Mouse (Mus musculus) small intestine, adult 2 months (tissue): Measurements from ENCODE around the gene Ssx2ip.

ENCODE experiments used
- CTCF ChIP-seq: fragments of 200-500 bp; IDR thresholded peaks from 2 replicates; pipeline ENCODE4 v1.5.1; 2012; ENCODE audit warnings: low read depth, mild to moderate bottlenecking, control low read depth, inconsistent platforms, low read length, moderate library complexity, mixed read lengths; ENCODE audit not compliant: insufficient replicate concordance, insufficient read length; ENCODE audit errors: extremely low read depth
- POLR2A ChIP-seq: fragments of 200-500 bp; IDR thresholded peaks from 2 replicates; pipeline ENCODE4 v1.6.1; 2012; ENCODE audit warnings: low read depth, mild to moderate bottlenecking, control low read depth, inconsistent platforms, low read length, moderate library complexity

DNA sequence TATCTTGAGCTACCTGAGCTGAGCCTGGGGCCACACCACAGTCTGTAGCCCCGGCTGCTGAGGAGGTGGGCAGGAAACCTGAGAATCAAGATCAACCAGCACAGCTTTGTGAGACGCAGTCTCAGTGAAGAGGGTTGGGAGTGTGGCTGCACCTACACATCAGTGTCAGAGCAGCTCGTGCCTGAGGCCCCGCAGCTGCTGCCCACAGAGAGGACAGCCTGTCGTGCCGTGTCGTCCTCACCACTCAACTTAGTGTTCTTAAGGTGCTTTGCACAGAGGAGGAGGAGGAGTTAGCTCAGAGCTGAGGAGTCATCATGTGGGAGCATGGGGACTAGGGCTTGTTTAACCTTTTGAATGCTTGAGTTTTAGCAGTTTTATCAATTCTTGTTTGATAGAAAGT, 21.5 kb downstream of the Ssx2ip start:
- TF ChIP-seq CTCF (no peak), POLR2A (no peak)
